In genomic region chr7:97737638-97738456, GRCm38 (mm10) we compare ENCODE assay signal across 1 mouse cellular context.
A peak's percentile ranks its signal among the peaks of the same experiment; 100 is the strongest.
TF ChIP-seq lines count a peak whose summit lies in the region.

Gene Aqp11 (minus strand): TSS chr7:97738289.

TF ChIP-seq in CH12.LX, 34 proteins besides CTCF, POLR2A, EP300 and RAD21 (continued from another document):
- no peak for TF ChIP-seq HCFC1 (IDR thresholded peaks at IDR 0.05; ENCODE audit: low read depth, low read length)
- no peak for TF ChIP-seq IRF4 (IDR thresholded peaks at IDR 0.05; ENCODE audit: low read depth, low read length)
- TF ChIP-seq UBTF (IDR thresholded peaks at IDR 0.05; ENCODE audit: low read depth, low read length) = peak; percentile 62; the same call in 1 of the 2 replicates
- TF ChIP-seq MXI1 (IDR thresholded peaks at IDR 0.05; ENCODE audit: low read depth, low read length) = peak; percentile 51
- peak; percentile 83; the same call in 1 of the 2 replicates for TF ChIP-seq MYC (IDR thresholded peaks at IDR 0.05; ENCODE audit: low read depth, low read length)
- TF ChIP-seq ELF1 (IDR thresholded peaks at IDR 0.05; ENCODE audit: low read depth, low read length) = peak; percentile 48; the same call in 1 of the 2 replicates
- no peak for TF ChIP-seq TBP (conservative IDR thresholded peaks at IDR 0.05; ENCODE audit: low read depth, low read length)
- TF ChIP-seq NELFE (IDR thresholded peaks at IDR 0.05; ENCODE audit: low read depth, low read length) = peak; percentile 48
- TF ChIP-seq ETS1 (conservative IDR thresholded peaks at IDR 0.05; ENCODE audit: low read depth, low read length) = no peak
